Mouse (Mus musculus) 3T3-L1 (cell line): Measurements from ENCODE around the gene Nrxn3.

Experiments
- DNase-seq: peaks from one replicate; pipeline ENCODE4 v3.0.0-alpha.2; 2015; ENCODE audit warnings: low read depth, low spot score

The Nrxn3 gene

GRCm38 (mm10) chr12:89325864-89326560 is 603.3 kb downstream of the Nrxn3 start:
- DNase-seq: no peak

GRCm38 (mm10) chr12:89331474-89332263 is 609.0 kb downstream of the Nrxn3 start:
- peak; percentile 6 for DNase-seq

GRCm38 (mm10) chr12:89333486-89333885 is 610.8 kb downstream of the Nrxn3 start:
- no peak for DNase-seq

GRCm38 (mm10) chr12:89364850-89365249 is 642.2 kb downstream of the Nrxn3 start:
- DNase-seq: no peak

GRCm38 (mm10) chr12:89369939-89370338 is 647.3 kb downstream of the Nrxn3 start:
- DNase-seq: no peak

- DNase-seq: no peak
Measured at GRCm38 (mm10) chr12:89376600-89376999, 653.9 kb downstream of the Nrxn3 start.

GRCm38 (mm10) chr12:89377051-89377643 is 654.5 kb downstream of the Nrxn3 start:
- no peak for DNase-seq

GRCm38 (mm10) chr12:89377687-89378086 is 655.0 kb downstream of the Nrxn3 start:
- DNase-seq: no peak

- peak; percentile 3 for DNase-seq
Measured at GRCm38 (mm10) chr12:89383254-89383653, 660.6 kb downstream of the Nrxn3 start.

GRCm38 (mm10) chr12:89395121-89395792 is 672.6 kb downstream of the Nrxn3 start:
- peak; percentile 17 for DNase-seq

GRCm38 (mm10) chr12:89436519-89436918 is 713.8 kb downstream of the Nrxn3 start:
- DNase-seq: no peak

GRCm38 (mm10) chr12:89442323-89443038 is 719.8 kb downstream of the Nrxn3 start:
- DNase-seq: no peak

- DNase-seq: peak; percentile 45
Measured at GRCm38 (mm10) chr12:89450667-89451298, 728.1 kb downstream of the Nrxn3 start.

GRCm38 (mm10) chr12:89470226-89470625 is 747.5 kb downstream of the Nrxn3 start:
- no peak for DNase-seq

- DNase-seq: no peak
Measured at GRCm38 (mm10) chr12:89471289-89471688, 748.6 kb downstream of the Nrxn3 start.

GRCm38 (mm10) chr12:89471874-89472273 is 749.2 kb downstream of the Nrxn3 start:
- DNase-seq: no peak

GRCm38 (mm10) chr12:89479096-89479495 is 756.4 kb downstream of the Nrxn3 start:
- DNase-seq: peak; percentile 67

GRCm38 (mm10) chr12:89482223-89482622 is 759.5 kb downstream of the Nrxn3 start:
- DNase-seq: no peak

- DNase-seq: no peak
Measured at GRCm38 (mm10) chr12:89504026-89504425, 781.4 kb downstream of the Nrxn3 start.

GRCm38 (mm10) chr12:89505121-89505764 is 782.6 kb downstream of the Nrxn3 start:
- DNase-seq: peak; percentile 74
